Mouse (Mus musculus) embryonic facial prominence, embryonic 14.5 days (tissue): ENCODE results near the gene Mgrn1. TPM values are rescaled to one million over a fixed set of nuclear protein-coding genes. Genes with fewer than 3 reads are reported as not detected.

Source experiments
- ATAC-seq: fragments of 200-750 bp; cut with Nextera tagmentation; 2 replicates; pipeline ENCODE4 v1.8.0; 2017; ENCODE audit warnings: low read depth, moderate number of reproducible peaks, moderate TSS enrichment
- DNase-seq: peaks from one replicate; pipeline ENCODE4 v3.0.0-alpha.2; 2015; ENCODE audit warnings: low spot score
- H3K27ac ChIP-seq: fragments of 300-500 bp; sonication (generic); replicated peaks from 2 replicates; pipeline ENCODE4 v1.5.1; 2014; ENCODE audit warnings: low read depth, mild to moderate bottlenecking, low read length, moderate library complexity
- H3K27me3 ChIP-seq: fragments of 300-500 bp; sonication (generic); replicated peaks from 2 replicates; pipeline ENCODE4 v1.6.1; 2014; ENCODE audit warnings: low read length; ENCODE audit not compliant: control insufficient read depth, insufficient read depth
- H3K36me3 ChIP-seq: fragments of 300-500 bp; sonication (generic); 2 replicates; pipeline ENCODE4 v1.6.1; 2014; ENCODE audit warnings: low read length, mixed read lengths; ENCODE audit not compliant: control insufficient read depth, insufficient read depth
- H3K4me1 ChIP-seq: fragments of 300-500 bp; sonication (generic); 2 replicates; pipeline ENCODE4 v1.6.1; 2014; ENCODE audit warnings: antibody characterized with exemption, low read length; ENCODE audit not compliant: control insufficient read depth, insufficient read depth
- H3K4me2 ChIP-seq: fragments of 300-500 bp; sonication (generic); 2 replicates; pipeline ENCODE4 v1.6.1; 2014; ENCODE audit warnings: low read depth, mild to moderate bottlenecking, low read length, moderate library complexity, mixed read lengths
- H3K4me3 ChIP-seq: fragments of 300-500 bp; sonication (generic); 2 replicates; pipeline ENCODE4 v1.5.1; 2014; ENCODE audit warnings: low read depth, mild to moderate bottlenecking, low read length
- H3K9ac ChIP-seq: fragments of 300-500 bp; sonication (generic); 2 replicates; pipeline ENCODE4 v1.6.1; 2014; ENCODE audit warnings: low read depth, mild to moderate bottlenecking, low read length, moderate library complexity, mixed read lengths
- H3K9me3 ChIP-seq: fragments of 300-500 bp; sonication (generic); 2 replicates; pipeline ENCODE4 v1.6.1; 2016; ENCODE audit warnings: low read length; ENCODE audit not compliant: control insufficient read depth
- WGBS: fragments of 180-500 bp; shearing (Covaris S2); extraction: QIAGEN DNeasy Blood & Tissue Kit; methylation state at CpG from one replicate; pipeline ENCODE4 v1.1.7; 2014; 5-methylcytosine and 5-hydroxymethylcytosine counted together
- polyA plus RNA-seq: library from polyadenylated mRNA; unstranded; fragments of >200 nt; fragmentation: Nextera tagmentation; extraction: Ambion mirVana; gene quantifications from 2 replicates; pipeline ENCODE4 v1.2.1, GENCODE M21; 2014

Mgrn1 gene
- polyA plus RNA-seq, 1 experiment from 2014 or later = 76.2 TPM

DNA sequence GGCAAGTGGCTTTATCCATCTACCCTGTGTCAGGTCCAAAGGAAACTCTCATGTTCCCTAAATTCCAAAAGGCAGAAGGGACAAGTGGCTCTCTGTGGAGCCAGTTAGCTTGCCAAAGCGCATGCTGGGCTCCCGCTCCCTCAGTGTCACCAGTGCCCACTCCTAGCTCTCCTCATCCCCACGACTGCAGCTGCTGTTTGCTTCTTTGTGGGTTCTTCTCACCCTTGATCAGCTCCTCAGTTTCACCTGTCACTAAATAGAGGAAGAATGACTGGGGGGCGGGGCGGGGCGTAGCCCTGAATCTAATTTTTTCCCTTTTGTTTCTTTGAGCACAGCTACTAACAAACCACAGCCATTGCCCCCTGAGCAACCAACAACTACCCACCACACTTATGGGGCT, 12.8 kb downstream of the Mgrn1 start:
- ATAC-seq (no peak), DNase-seq (no peak)
- no peaks in the 10 kb centered on the region for H3K9me3 ChIP-seq
- H3K4me3 ChIP-seq = no peak overlapping the region
- no peak overlapping the region for H3K27ac ChIP-seq
- H3K36me3 ChIP-seq = 0 out of 2 replicates have a peak, but pooled peaks cover under 1% of the 10 kb centered on the region
- H3K4me1 ChIP-seq = no peaks in the 10 kb centered on the region; the same call in 1 of the 2 replicates
- H3K27me3 ChIP-seq = no peaks in the 10 kb centered on the region
- no peak overlapping the region for H3K4me2 ChIP-seq
- H3K9ac ChIP-seq = no peak overlapping the region
- WGBS = 91% methylated on average over 6 of the region's 6 CpGs

DNA sequence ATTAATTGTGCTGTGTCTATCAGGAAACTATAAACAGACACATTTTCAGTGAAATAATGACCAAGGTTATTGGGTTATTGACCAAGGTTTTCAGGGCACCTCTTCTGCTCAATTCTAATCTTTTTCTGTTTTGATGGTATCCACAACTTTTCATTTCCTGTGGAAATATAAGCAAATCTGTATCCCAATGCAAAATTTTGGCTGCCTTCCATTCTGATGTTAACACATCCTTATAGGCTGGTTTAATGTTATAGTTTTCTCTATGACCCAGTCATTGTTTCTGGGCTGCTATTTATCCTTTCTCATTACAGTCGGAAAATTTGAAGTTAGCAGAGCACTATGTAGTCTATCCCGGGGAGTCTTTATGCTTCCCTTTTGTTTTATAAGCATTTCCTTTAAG, 13.7 kb downstream of the Mgrn1 start:
- no peak for DNase-seq
- 74% methylated on average over 2 of the region's 2 CpGs for WGBS
- H3K4me2 ChIP-seq = no peak overlapping the region

DNA sequence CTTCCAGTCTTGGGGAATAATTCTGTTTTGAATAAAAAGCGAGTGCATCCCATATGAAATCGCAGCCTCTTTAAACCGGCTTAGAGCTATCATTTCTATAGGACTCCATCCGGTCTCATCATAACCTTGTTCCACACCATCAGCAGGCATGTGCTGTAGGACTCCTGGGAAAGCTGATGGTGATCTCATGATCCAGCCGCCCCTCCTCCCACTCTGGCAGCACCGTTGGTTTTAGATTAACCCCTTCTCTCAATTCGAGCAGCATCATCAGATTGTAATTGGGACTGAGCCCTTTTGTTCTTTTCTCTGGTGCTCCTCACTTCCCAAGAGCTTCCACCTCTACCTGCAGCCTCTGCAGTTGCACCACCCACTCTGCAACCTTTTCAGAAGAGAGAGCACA, 15.1 kb downstream of the Mgrn1 start:
- Histone ChIP-seq H3K4me3 (no peak overlapping the region), H3K9ac (no peak overlapping the region), H3K9me3 (no peaks in the 10 kb centered on the region), H3K4me1 (no peaks in the 10 kb centered on the region; the same call in 1 of the 2 replicates), H3K27me3 (no peaks in the 10 kb centered on the region), H3K4me2 (no peak overlapping the region), H3K36me3 (no peaks in the 10 kb centered on the region), H3K27ac (no peak overlapping the region)
- 48% methylated on average over 7 of the region's 7 CpGs for WGBS
- ATAC-seq (no peak), DNase-seq (no peak)

More for the DNA sequence above, 13.7 kb downstream of the Mgrn1 start:
- no peaks in the 10 kb centered on the region for H3K36me3 ChIP-seq
- ATAC-seq = no peak
- no peak overlapping the region for H3K9ac ChIP-seq
- H3K4me1 ChIP-seq = no peaks in the 10 kb centered on the region; the same call in 1 of the 2 replicates
- no peak overlapping the region for H3K4me3 ChIP-seq
- H3K27ac ChIP-seq = no peak overlapping the region
- H3K9me3 ChIP-seq = no peaks in the 10 kb centered on the region
- no peaks in the 10 kb centered on the region for H3K27me3 ChIP-seq

DNA sequence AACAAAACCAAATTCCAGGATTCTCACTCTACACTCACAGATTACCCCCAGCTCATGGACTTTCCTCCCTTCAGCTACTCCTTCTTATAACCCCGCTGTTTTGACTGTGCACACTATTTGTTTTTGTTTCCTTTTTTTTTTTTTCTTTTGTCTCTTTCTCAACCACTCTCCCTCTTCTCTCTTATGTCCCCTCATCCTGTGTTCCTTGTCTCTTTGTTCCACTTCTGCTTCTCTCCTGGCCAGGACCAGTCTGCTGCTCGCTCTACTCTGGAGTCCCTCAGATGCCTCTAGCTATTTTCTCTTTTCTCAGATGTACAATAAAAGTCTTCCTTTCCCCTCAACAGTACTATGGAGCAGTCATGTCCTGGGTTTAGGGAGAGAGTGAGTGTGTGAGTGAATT, 16.3 kb downstream of the Mgrn1 start:
- Histone ChIP-seq H3K4me3 (no peak overlapping the region), H3K9me3 (no peaks in the 10 kb centered on the region), H3K4me2 (no peak overlapping the region), H3K9ac (no peak overlapping the region), H3K27me3 (no peaks in the 10 kb centered on the region), H3K4me1 (no peaks in the 10 kb centered on the region), H3K36me3 (no peaks in the 10 kb centered on the region), H3K27ac (no peak overlapping the region)
- ATAC-seq (no peak), DNase-seq (no peak)
- WGBS = 74% methylated on average over 2 of the region's 2 CpGs

DNA sequence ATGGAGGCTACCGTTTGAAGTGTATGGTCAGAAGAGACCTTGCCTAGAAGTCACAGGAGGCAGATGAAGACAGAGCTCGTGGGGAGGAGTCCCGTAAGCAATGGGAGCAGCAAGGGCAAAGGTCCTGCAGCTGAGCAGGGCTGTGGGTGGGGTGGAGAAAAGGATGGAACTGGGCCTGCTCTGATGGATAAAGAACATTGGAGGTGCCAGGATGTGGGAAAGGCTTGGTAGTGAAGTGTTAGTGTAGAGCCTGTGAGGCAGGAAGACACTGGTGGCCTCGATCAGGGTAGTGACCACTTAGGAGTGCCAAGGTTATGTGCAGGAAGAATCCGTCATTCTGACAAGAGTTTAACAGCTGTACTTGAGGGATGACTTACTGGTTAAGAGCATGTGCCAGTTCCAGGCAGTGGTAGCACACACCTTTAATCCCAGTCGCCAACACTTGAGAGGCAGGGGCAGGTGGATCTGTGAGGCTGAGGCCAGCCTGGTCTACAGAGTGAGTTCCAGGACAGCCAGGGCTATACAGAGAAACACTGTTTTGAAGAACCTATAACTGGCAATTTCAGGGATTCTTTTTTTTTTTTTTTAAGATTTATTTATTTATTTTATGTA, 17.5 kb downstream of the Mgrn1 start:
- WGBS = 82% methylated on average over 6 of the region's 6 CpGs
- no peak overlapping the region for H3K27ac ChIP-seq
- no peaks in the 10 kb centered on the region for H3K4me1 ChIP-seq
- H3K9me3 ChIP-seq = no peaks in the 10 kb centered on the region
- DNase-seq = no peak
- no peak for ATAC-seq
- H3K36me3 ChIP-seq = no peaks in the 10 kb centered on the region
- H3K27me3 ChIP-seq = no peaks in the 10 kb centered on the region
- no peak overlapping the region for H3K4me3 ChIP-seq
- no peak overlapping the region for H3K9ac ChIP-seq
- H3K4me2 ChIP-seq = no peak overlapping the region

DNA sequence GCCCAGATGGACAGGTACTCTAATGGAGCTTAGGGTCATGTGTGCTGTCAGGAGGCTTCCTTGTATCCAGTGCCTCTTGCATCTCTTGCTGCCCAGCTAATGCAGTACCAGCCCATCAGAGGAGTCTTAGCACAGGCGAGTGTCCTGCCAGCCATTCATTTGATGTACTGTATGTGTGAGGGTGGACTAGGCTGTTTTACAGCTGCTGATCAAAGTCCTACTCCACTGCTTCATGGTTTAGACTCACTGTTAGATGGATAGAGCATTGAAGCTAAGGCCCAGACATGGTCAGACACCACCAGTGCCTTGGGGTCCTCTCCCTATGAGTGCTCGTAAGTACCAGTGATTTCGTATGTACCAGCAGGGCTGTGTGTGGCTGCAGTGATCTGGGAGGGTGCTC, 18.8 kb downstream of the Mgrn1 start:
- Histone ChIP-seq H3K4me3 (no peak overlapping the region), H3K9ac (no peak overlapping the region), H3K4me1 (no peaks in the 10 kb centered on the region), H3K27ac (no peak overlapping the region), H3K36me3 (peaks cover 11% of the 10 kb centered on the region), H3K4me2 (no peak overlapping the region), H3K27me3 (no peaks in the 10 kb centered on the region), H3K9me3 (no peaks in the 10 kb centered on the region)
- ATAC-seq (no peak), DNase-seq (no peak)
- WGBS = 96% methylated on average over 3 of the region's 3 CpGs

DNA sequence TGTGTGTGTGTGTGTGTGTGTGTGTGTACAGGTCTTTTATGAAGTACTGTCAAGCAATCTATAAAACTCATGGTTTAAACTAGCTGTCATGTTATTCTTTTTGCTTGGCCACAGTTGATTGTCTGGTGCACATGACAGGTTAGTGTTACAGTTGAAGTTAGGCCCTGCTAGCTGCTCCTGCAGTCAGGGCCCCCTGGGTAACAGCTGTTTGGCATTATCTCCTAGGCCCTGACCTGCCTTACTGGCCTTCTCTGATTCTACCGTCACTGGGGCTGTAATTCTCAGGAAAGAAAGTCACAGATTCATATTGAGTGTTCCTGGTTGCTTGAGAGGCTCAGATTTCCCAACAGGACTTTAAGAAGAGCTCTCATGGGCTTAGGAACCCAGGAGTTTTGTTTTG, 19.5 kb downstream of the Mgrn1 start:
- no peak overlapping the region for H3K4me2 ChIP-seq

DNA sequence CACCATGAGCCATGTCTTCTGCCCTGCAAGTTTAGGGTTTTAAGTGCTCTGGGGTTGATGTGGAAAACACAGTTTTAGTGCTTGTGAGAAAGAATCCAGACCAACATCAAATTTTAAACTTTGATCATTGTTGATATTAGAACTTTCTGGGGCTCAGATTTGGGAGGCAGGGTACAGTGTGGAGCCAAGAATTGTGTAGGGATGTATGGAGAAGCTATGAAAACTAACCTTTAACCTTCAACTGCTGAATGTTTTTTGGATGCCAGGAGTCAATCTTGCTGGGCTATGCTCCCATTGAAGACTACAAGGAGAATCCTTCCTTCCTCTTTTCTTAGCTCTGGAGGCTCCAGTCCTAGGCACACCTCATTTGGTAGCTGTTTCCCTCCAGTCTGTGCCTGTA, 20.5 kb downstream of the Mgrn1 start:
- Histone ChIP-seq H3K27ac (no peak overlapping the region), H3K4me2 (no peak overlapping the region), H3K36me3 (peaks cover 27% of the 10 kb centered on the region), H3K4me1 (no peaks in the 10 kb centered on the region), H3K4me3 (no peak overlapping the region), H3K27me3 (no peaks in the 10 kb centered on the region), H3K9ac (no peak overlapping the region), H3K9me3 (no peaks in the 10 kb centered on the region)
- DNase-seq (no peak), ATAC-seq (no peak)

More for the DNA sequence above, 19.5 kb downstream of the Mgrn1 start:
- Histone ChIP-seq H3K4me3 (no peak overlapping the region), H3K9me3 (no peaks in the 10 kb centered on the region), H3K27me3 (no peaks in the 10 kb centered on the region), H3K36me3 (peaks cover 18% of the 10 kb centered on the region), H3K4me1 (no peaks in the 10 kb centered on the region), H3K27ac (no peak overlapping the region), H3K9ac (no peak overlapping the region)
- DNase-seq (no peak), ATAC-seq (no peak)
- 19% methylated on average over 1 of the region's 1 CpGs for WGBS

DNA sequence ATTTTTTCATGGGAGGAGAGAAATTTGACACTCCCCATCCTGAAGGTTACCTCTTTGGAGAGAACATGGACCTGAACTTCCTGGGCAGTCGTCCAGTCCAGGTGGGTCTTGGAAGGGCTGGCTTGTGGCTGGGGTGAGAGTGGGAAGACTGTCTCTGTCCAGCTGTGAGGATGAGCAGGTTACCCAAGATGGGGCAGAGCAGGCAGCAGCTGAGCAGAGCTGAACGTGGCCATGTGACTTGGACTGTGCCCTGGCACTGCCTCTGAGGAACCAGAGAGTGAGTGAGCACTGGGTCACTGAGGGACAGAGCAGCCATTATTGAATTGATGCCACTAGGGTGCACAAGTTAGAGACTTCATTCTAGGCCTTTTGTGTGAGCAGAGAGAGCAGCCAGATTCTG, 21.3 kb downstream of the Mgrn1 start:
- DNase-seq = no peak
- Histone ChIP-seq H3K4me1 (no peaks in the 10 kb centered on the region), H3K27ac (no peak overlapping the region), H3K9ac (no peak overlapping the region), H3K4me2 (no peak overlapping the region), H3K9me3 (no peaks in the 10 kb centered on the region), H3K4me3 (no peak overlapping the region), H3K36me3 (peaks cover 36% of the 10 kb centered on the region), H3K27me3 (no peaks in the 10 kb centered on the region)
- ATAC-seq = no peak
- 62% methylated on average over 2 of the region's 2 CpGs for WGBS
